Mouse (Mus musculus) intestine, embryonic 15.5 days (tissue): ENCODE measurements at regions not wholly inside any gene's neighbourhood (a gene's known extent, or its start where the extent isn't known, plus 50 kb on each side); places are given as distances from the start of the nearest gene placed in this dataset.

ENCODE experiments used
- ATAC-seq: fragments of 200-750 bp; cut with Nextera tagmentation; 2 replicates; pipeline ENCODE4 v1.8.0; 2017; ENCODE audit warnings: moderate TSS enrichment, moderate library complexity
- H3K27ac ChIP-seq: fragments of 300-500 bp; sonication (generic); 2 replicates; pipeline ENCODE4 v1.5.1; 2015; ENCODE audit warnings: mild to moderate bottlenecking, inconsistent platforms
- H3K27me3 ChIP-seq: fragments of 300-500 bp; sonication (generic); replicated peaks from 2 replicates; pipeline ENCODE4 v1.6.1; 2015; ENCODE audit warnings: inconsistent platforms
- H3K36me3 ChIP-seq: fragments of 300-500 bp; sonication (generic); 2 replicates; pipeline ENCODE4 v1.6.1; 2015; ENCODE audit warnings: inconsistent platforms
- H3K4me1 ChIP-seq: fragments of 300-500 bp; sonication (generic); replicated peaks from 2 replicates; pipeline ENCODE4 v1.6.1; 2015; ENCODE audit warnings: inconsistent platforms
- H3K4me2 ChIP-seq: fragments of 300-500 bp; sonication (generic); replicated peaks from 2 replicates; pipeline ENCODE4 v1.6.1; 2015; ENCODE audit warnings: mild to moderate bottlenecking, inconsistent platforms
- H3K4me3 ChIP-seq: fragments of 300-500 bp; sonication (generic); replicated peaks from 2 replicates; pipeline ENCODE4 v1.5.1; 2015; ENCODE audit warnings: inconsistent platforms
- H3K9ac ChIP-seq: fragments of 300-500 bp; sonication (generic); 2 replicates; pipeline ENCODE4 v1.6.1; 2015; ENCODE audit warnings: inconsistent platforms
- H3K9me3 ChIP-seq: fragments of 300-500 bp; sonication (generic); 2 replicates; pipeline ENCODE4 v1.6.1; 2016; ENCODE audit warnings: inconsistent platforms
- WGBS: fragments of 180-500 bp; shearing (Covaris S2); methylation state at CpG from one replicate; pipeline ENCODE4 v1.1.7; 2015; 5-methylcytosine and 5-hydroxymethylcytosine counted together

DNA sequence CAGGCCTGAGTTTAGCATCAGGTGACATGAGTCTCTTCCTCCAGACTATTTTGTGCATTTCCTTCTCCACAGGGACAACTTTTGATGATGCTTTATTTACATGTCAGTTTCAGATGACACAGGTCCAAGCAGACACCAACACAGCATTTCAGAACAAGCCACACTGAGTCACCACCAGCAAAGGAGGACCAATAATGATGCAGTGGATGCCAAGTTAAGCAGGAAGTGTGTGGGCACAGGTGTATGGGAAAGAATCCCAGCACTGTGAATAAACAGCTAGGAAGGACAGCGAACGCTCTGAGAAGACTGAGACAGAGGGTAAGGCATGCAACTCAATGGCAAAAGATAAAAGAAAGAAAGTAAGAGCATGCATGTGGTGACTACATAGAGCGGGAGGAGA is 200.7 kb upstream of the Zbtb20 start:
- H3K9me3 ChIP-seq: no peaks in the 10 kb centered on the region
- no peaks in the 10 kb centered on the region for H3K27me3 ChIP-seq
- WGBS: 94% methylated on average over 3 of the region's 3 CpGs
- no peak overlapping the region for H3K4me3 ChIP-seq
- H3K4me2 ChIP-seq: no peak overlapping the region
- no peaks in the 10 kb centered on the region for H3K4me1 ChIP-seq
- no peak overlapping the region for H3K27ac ChIP-seq
- no peak overlapping the region for H3K9ac ChIP-seq
- no peak for ATAC-seq
- no peaks in the 10 kb centered on the region for H3K36me3 ChIP-seq

DNA sequence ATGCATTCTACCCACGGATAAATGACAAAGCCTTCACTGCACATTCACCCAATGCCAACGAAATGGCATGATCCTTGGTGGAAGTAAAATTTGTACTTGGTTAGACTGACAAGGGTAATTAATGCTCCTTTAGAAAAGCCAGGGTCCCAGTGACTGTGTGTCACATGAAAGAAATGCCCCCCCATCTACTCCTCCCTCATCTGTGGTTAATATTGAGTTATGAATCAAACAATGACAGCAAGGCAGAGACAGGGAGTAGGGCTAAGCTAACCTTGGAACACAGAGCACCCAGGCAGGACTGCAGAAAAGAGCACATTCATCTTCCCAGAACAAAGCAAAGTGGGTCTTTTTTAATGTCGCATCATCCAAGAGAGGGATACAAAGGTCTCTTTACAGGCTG is 209.1 kb upstream of the Zbtb20 start:
- no peak for ATAC-seq
- Histone ChIP-seq H3K4me1 (no peaks in the 10 kb centered on the region), H3K4me2 (no peak overlapping the region), H3K9me3 (no peaks in the 10 kb centered on the region), H3K27me3 (no peaks in the 10 kb centered on the region), H3K36me3 (no peaks in the 10 kb centered on the region), H3K27ac (no peak overlapping the region), H3K9ac (no peak overlapping the region), H3K4me3 (no peak overlapping the region)
- WGBS: 81% methylated on average over 3 of the region's 3 CpGs

DNA sequence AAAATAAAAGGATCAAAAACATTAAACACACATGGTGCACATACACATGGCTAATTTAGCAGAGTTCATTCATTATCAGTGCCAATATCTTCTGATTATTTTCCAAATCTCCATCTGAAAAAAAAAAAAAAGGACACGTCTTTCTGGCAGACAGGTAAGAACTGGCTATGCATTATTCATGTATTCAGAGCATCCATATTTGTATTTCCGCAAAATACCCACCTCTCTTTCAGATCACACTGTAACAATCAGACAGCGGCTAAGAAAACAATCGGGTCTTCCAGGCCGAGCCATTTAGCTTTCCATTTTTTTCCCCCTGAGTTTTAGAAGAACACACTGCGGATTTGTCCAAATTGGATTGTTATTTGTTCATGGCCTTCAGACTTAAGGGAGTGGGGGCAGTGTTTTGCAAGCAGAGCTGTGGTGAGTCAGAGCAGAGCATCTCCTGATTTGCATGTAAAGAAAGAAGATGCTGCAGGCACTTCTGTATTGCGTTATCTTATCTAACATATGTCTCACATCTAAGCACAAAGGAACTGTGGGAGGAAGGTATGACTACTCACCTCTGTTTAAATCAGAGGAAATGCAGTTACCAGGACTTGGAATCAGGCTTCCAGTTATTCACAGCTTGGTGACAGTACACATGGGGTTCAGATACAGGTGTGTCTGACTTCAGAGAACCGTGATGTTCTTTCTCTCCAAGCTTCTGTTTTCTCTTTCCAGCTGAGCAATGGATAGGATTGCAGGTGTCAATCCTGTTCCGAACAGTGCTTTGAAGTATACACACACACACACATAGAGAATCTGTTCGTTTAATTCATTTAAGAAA is 223.6 kb upstream of the Zbtb20 start:
- Histone ChIP-seq H3K27ac (no peak overlapping the region), H3K4me3 (no peak overlapping the region), H3K4me2 (no peak overlapping the region), H3K36me3 (no peaks in the 10 kb centered on the region), H3K4me1 (no peaks in the 10 kb centered on the region), H3K27me3 (no peaks in the 10 kb centered on the region), H3K9me3 (no peaks in the 10 kb centered on the region), H3K9ac (no peak overlapping the region)
- no peak for ATAC-seq
- WGBS: 85% methylated on average over 10 of the region's 10 CpGs

DNA sequence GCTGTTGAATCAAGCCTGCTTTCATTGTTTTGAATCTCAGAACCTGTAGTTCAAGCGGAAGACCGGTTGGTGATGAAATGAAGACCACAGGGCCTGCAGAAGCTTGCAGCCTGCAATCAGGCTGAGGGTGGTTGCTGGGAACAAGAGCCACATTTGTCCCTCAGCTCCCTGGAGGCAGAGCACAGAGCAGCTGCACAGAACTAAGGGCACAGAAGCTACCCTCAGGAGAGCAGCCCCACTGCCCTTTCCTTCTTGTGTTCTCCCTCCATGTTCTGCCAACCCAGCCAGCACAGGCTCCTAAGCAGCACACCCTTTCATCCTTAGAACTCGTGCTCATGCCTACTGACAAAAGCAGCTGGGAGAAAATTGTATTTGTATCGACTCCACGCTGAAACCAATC is 225.9 kb upstream of the Zbtb20 start:
- Histone ChIP-seq H3K27ac (no peak overlapping the region), H3K9me3 (no peaks in the 10 kb centered on the region), H3K9ac (no peak overlapping the region), H3K4me2 (no peak overlapping the region), H3K36me3 (no peaks in the 10 kb centered on the region), H3K4me1 (no peaks in the 10 kb centered on the region), H3K4me3 (no peak overlapping the region), H3K27me3 (no peaks in the 10 kb centered on the region)
- 89% methylated on average over 5 of the region's 5 CpGs for WGBS
- ATAC-seq: no peak

DNA sequence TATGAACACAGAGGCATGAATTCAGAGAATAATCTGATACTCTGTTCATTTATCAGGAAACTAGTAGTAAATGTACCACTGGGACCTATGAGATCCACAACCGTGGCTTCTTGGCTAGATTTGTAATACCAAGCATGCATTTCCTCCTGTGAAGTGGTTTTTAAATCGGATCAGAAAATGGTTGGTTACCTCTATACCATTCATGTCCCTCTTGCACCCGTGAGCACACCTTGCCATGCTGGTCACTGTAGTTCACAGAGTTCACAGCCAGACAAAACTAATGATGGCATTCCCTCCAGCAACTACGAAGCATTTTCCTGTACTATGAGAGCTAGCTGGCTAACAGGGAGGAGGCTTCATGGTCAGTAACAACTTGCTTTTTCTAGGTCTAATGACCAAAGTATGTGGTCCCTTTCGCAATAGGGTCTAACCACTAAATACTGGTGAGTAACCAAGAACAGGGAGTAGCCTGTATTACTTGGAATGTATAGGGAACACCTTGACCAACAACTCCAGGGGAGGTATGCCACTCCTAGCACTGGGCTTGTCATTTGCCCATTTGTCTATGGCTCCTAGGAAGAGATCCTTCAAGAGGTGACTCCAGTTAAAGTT is 227.0 kb upstream of the Zbtb20 start:
- no peaks in the 10 kb centered on the region for H3K4me1 ChIP-seq
- H3K27ac ChIP-seq: no peak overlapping the region
- 89% methylated on average over 5 of the region's 5 CpGs for WGBS
- no peaks in the 10 kb centered on the region for H3K9me3 ChIP-seq
- H3K4me2 ChIP-seq: no peak overlapping the region
- H3K27me3 ChIP-seq: no peaks in the 10 kb centered on the region
- H3K4me3 ChIP-seq: no peak overlapping the region
- ATAC-seq: no peak
- no peaks in the 10 kb centered on the region for H3K36me3 ChIP-seq
- H3K9ac ChIP-seq: no peak overlapping the region

DNA sequence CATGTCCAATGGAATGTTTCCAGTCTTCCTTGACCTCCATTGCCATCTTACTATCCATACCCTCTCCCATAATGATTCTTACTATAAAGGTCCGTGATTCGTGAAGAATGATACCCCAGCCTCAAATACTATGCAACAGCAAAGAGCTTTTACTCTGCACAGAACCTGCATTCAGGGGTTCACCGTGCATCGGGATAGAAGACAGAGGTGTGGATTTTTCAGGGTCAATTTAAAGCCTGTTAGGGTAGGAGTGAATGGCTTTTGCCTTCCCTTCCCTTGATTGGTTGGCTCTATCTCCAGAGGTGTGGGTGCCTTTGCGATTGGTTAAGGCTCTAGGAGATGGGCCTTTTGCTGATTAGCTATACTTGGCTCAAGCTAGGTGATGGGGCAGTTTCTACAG is 227.9 kb upstream of the Zbtb20 start:
- H3K4me2 ChIP-seq: no peak overlapping the region
- H3K27me3 ChIP-seq: no peaks in the 10 kb centered on the region
- no peaks in the 10 kb centered on the region for H3K9me3 ChIP-seq
- no peak overlapping the region for H3K27ac ChIP-seq
- no peak for ATAC-seq
- no peak overlapping the region for H3K4me3 ChIP-seq
- H3K9ac ChIP-seq: no peak overlapping the region
- 94% methylated on average over 5 of the region's 5 CpGs for WGBS
- H3K36me3 ChIP-seq: no peaks in the 10 kb centered on the region
- H3K4me1 ChIP-seq: no peaks in the 10 kb centered on the region

DNA sequence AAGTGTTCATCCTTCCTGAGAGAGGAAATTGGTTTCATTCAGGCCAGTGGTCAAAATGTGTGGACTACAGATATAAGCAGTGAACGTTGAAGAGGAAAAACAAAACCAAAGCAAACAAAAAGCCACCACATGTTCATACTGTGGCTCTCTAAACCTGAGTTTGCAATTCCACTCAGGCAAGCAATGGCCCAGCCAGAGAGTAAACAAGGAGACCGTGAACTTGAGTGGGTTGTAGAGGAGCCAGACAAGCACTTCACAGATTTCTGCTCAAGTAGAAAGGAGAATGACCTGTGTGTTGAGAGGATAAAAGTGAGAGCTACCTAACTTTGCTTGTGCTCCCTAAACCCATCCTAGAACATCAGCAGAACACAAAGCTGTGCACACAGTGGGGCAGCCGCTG is 239.9 kb upstream of the Zbtb20 start:
- Histone ChIP-seq H3K4me3 (no peak overlapping the region), H3K36me3 (no peaks in the 10 kb centered on the region), H3K4me1 (no peaks in the 10 kb centered on the region), H3K9ac (no peak overlapping the region), H3K9me3 (no peaks in the 10 kb centered on the region), H3K27me3 (no peaks in the 10 kb centered on the region), H3K4me2 (no peak overlapping the region), H3K27ac (no peak overlapping the region)
- no peak for ATAC-seq
- 72% methylated on average over 3 of the region's 3 CpGs for WGBS

DNA sequence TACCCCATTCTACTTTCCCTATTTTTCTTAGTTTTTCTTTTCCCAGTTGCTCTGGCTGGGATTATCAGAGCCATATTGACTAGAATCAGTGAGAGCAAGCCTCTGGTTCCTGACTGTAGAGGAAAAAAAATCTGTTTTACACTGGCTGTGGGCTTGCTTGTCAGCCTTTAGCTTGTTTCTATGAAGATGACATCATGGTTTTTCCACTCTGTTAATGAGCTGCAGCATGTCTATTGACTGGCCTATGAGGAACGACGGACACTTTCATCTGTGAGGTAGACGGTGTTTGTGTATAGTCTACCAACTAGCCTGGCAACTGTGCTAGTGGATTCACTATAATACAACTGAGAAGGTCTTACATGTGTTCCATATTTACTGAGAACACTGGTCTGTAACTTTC is 248.0 kb upstream of the Zbtb20 start:
- Histone ChIP-seq H3K4me2 (no peak overlapping the region), H3K9ac (no peak overlapping the region), H3K4me1 (no peaks in the 10 kb centered on the region), H3K9me3 (no peaks in the 10 kb centered on the region), H3K4me3 (no peak overlapping the region), H3K36me3 (no peaks in the 10 kb centered on the region), H3K27ac (no peak overlapping the region), H3K27me3 (no peaks in the 10 kb centered on the region)
- WGBS: 64% methylated on average over 3 of the region's 3 CpGs
- ATAC-seq: no peak

DNA sequence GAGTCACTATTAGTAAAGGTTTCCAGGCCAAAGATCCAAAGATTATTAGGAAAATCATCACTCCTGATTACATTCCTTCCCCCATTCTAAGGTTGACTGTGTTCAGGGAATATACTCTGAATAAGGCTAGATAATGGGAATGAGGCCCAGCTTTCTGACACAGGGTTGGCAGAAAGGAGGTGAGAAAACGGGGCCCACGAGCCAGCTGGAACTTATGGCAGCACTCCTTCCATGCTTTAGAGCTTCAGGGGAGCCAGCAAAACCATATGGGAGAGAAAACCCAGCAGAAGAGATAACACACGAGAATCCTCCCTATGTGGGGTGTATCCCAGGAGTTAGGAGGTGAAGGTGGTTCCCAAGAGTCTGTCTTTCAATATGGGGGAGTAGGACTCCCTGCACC is 259.8 kb upstream of the Zbtb20 start:
- no peak overlapping the region for H3K27ac ChIP-seq
- 85% methylated on average over 3 of the region's 3 CpGs for whole genome bisulfite sequencing
- no peaks in the 10 kb centered on the region for H3K27me3 ChIP-seq
- H3K4me1 ChIP-seq: no peaks in the 10 kb centered on the region
- no peak overlapping the region for H3K4me2 ChIP-seq
- H3K9me3 ChIP-seq: no peaks in the 10 kb centered on the region
- no peaks in the 10 kb centered on the region for H3K36me3 ChIP-seq
- no peak overlapping the region for H3K4me3 ChIP-seq
- H3K9ac ChIP-seq: no peak overlapping the region
- ATAC-seq: no peak

DNA sequence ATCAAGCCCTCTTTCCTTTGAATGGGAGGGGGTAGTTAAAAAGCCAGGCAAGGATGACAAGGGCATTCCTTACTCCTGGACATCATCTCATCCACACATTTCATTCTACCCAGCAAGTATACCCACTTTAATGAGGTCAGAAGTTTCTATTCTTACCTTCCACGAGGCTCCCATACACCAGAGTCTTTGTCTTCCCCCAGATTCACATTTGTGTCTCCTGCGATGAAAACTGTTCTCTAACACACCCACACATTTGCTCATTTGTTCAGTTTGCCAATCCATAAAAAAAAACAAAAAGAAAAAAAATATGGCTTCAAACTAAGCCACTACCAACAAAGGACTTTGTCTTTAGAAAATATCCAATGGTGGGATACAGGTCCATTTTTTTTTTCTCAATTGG is 263.7 kb upstream of the Zbtb20 start:
- ATAC-seq: no peak
- Histone ChIP-seq H3K9me3 (no peaks in the 10 kb centered on the region), H3K9ac (no peak overlapping the region), H3K36me3 (no peaks in the 10 kb centered on the region), H3K27ac (no peak overlapping the region), H3K27me3 (no peaks in the 10 kb centered on the region), H3K4me3 (no peak overlapping the region), H3K4me2 (no peak overlapping the region), H3K4me1 (no peaks in the 10 kb centered on the region)
- 84% methylated on average over 2 of the region's 2 CpGs for WGBS

DNA sequence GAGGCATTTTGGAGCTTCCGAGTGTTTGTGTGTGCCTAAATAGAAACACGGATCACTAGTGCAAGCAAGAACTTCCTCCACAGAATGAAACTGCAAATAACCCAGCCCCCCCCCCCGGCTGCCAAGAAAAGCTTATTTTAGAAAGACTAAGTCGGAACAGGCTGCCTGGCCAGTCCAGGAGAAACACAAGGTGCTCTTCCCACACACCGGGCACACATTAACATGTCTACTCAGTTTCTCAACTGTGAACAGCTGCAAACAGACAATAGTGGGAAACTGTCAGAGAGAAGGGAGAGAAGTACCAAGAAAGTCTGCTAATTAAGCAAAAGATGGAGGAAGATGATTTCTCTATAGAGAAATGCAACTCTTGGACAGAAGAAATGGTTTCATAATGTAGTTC is 267.3 kb upstream of the Zbtb20 start:
- H3K27ac ChIP-seq: no peak overlapping the region
- H3K4me2 ChIP-seq: no peak overlapping the region
- H3K4me3 ChIP-seq: no peak overlapping the region
- no peaks in the 10 kb centered on the region for H3K27me3 ChIP-seq
- ATAC-seq: no peak
- H3K9ac ChIP-seq: no peak overlapping the region
- H3K9me3 ChIP-seq: no peaks in the 10 kb centered on the region
- WGBS: 65% methylated on average over 5 of the region's 5 CpGs
- H3K36me3 ChIP-seq: no peaks in the 10 kb centered on the region
- H3K4me1 ChIP-seq: no peaks in the 10 kb centered on the region

DNA sequence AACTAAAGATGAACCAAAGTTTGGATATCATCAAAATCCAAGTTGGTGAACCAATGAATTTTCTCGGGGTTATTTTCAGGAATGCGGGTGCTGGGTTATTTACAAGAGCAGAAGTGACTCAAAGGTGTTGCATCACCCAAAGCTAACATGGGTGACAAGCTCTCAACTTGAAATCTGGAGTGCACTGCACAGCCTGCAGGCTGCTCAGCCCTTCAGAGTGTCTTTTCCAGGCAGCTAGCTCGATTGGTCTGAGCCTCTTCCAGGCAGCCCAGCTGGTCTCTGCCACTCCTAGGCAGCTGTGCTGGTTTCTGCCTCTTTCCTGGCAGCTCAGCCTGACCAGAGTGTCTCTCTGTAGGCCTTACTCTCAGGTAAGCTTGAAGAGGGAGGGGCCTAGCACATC is 251.9 kb upstream of the Gap43 start:
- no peaks in the 10 kb centered on the region for H3K9me3 ChIP-seq
- no peak overlapping the region for H3K9ac ChIP-seq
- no peak for ATAC-seq
- H3K27ac ChIP-seq: no peak overlapping the region
- no peak overlapping the region for H3K4me3 ChIP-seq
- no peaks in the 10 kb centered on the region for H3K27me3 ChIP-seq
- H3K4me2 ChIP-seq: no peak overlapping the region
- WGBS: 69% methylated on average over 3 of the region's 3 CpGs
- no peaks in the 10 kb centered on the region for H3K36me3 ChIP-seq
- no peaks in the 10 kb centered on the region for H3K4me1 ChIP-seq

DNA sequence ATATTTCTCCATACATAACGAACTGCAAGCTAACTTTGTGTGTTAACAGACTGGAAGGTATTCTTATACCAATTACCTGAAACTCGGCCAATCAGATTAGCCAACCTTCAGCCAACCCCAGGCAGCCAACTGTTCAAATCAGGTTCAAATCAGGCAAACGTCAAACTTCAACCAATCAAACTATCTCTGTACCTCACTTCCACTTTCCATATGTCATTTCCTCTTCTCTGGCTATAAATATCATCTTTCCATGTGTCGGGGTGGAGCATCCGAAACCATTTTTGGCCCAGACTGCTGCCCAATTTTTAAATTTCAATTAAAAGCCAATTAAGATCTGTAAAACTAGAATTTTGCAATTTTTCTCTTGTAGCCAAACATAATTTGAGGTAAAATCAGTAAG is 251.1 kb upstream of the Gap43 start:
- no peak overlapping the region for H3K9ac ChIP-seq
- WGBS: 84% methylated on average over 5 of the region's 5 CpGs
- no peak for ATAC-seq

More for the DNA sequence above, 251.1 kb upstream of the Gap43 start:
- no peaks in the 10 kb centered on the region for H3K36me3 ChIP-seq
- H3K4me3 ChIP-seq: no peak overlapping the region
- no peaks in the 10 kb centered on the region for H3K9me3 ChIP-seq
- no peaks in the 10 kb centered on the region for H3K4me1 ChIP-seq
- H3K27ac ChIP-seq: no peak overlapping the region
- no peak overlapping the region for H3K4me2 ChIP-seq
- no peaks in the 10 kb centered on the region for H3K27me3 ChIP-seq
